Mouse (Mus musculus) C2C12 (cell line): ENCODE results near the gene Kdm2a. TPM values are rescaled to one million over a fixed set of nuclear protein-coding genes. Genes with fewer than 3 reads are reported as not detected.
A peak's percentile ranks its signal among the peaks of the same experiment; 100 is the strongest.

ENCODE experiments used
- H3K27me3 ChIP-seq: one replicate; pipeline ENCODE4 v1.6.1; 2011; ENCODE audit not compliant: control insufficient read depth, insufficient read depth, insufficient read length
- H3K36me3 ChIP-seq: one replicate; pipeline ENCODE4 v1.6.1; 2011; ENCODE audit not compliant: control insufficient read depth, insufficient read depth
- H3K4me3 ChIP-seq: one replicate; pipeline ENCODE4 v1.5.1; 2011; ENCODE audit warnings: mild to moderate bottlenecking, control low read depth; ENCODE audit not compliant: poor library complexity, insufficient read depth, severe bottlenecking
- H3K79me2 ChIP-seq: one replicate; pipeline ENCODE4 v1.6.1; 2011; ENCODE audit not compliant: control insufficient read depth, insufficient read depth
- H3K79me3 ChIP-seq: one replicate; pipeline ENCODE4 v1.6.1; 2011; ENCODE audit warnings: low read depth, control low read depth
- H3ac ChIP-seq: one replicate; pipeline ENCODE3; 2011; ENCODE audit warnings: low read depth; ENCODE audit not compliant: control insufficient read depth, insufficient read length
- CEBPB ChIP-seq: IDR thresholded peaks from one replicate; pipeline ENCODE4 v1.6.1; 2011; ENCODE audit warnings: low read depth, mild to moderate bottlenecking, control low read depth, moderate library complexity
- CTCF ChIP-seq: IDR thresholded peaks from one replicate; pipeline ENCODE4 v1.5.1; 2011; ENCODE audit not compliant: control insufficient read depth, insufficient read depth, insufficient read length
- FOSL1 ChIP-seq: IDR thresholded peaks from one replicate; pipeline ENCODE4 v1.8.0; 2011; ENCODE audit warnings: mild to moderate bottlenecking, low read length; ENCODE audit not compliant: poor library complexity, insufficient read depth, severe bottlenecking
- MAX ChIP-seq: IDR thresholded peaks from one replicate; pipeline ENCODE4 v1.6.1; 2011; ENCODE audit warnings: mild to moderate bottlenecking, control low read depth
- MYOD1 ChIP-seq: IDR thresholded peaks from one replicate; pipeline ENCODE4 v1.6.1; 2011; ENCODE audit warnings: low read depth; ENCODE audit not compliant: control insufficient read depth, insufficient read length
- MYOG ChIP-seq: IDR thresholded peaks from one replicate; pipeline ENCODE4 v1.6.1; 2011; ENCODE audit not compliant: control insufficient read depth, insufficient read length; ENCODE audit errors: extremely low read depth
- USF1 ChIP-seq: IDR thresholded peaks from one replicate; pipeline ENCODE4 v1.6.1; 2011; ENCODE audit warnings: low read depth, mild to moderate bottlenecking, control low read depth, moderate library complexity
- polyA plus RNA-seq: library from polyadenylated mRNA; unstranded; fragments of >200 nt; fragmentation: generic; extraction: Trizol; gene quantifications from one replicate; pipeline ENCODE4 v1.2.1, GENCODE M21; 2012; ENCODE audit warnings: missing spikeins

The Kdm2a gene
- polyA plus RNA-seq, 1 experiment, result 24.0 TPM

- Histone ChIP-seq H3K79me3 (peaks cover 20% of the 10 kb centered on the region), H3ac (no peak overlapping the region), H3K4me3 (no peak overlapping the region), H3K27me3 (no peaks in the 10 kb centered on the region), H3K79me2 (peaks cover 29% of the 10 kb centered on the region), H3K36me3 (peaks cover 2% of the 10 kb centered on the region)
- no peak for TF ChIP-seq FOSL1
- TF ChIP-seq CEBPB, result no peak
- TF ChIP-seq MYOD1, result no peak
- no peak for TF ChIP-seq MYOG
- no peak for TF ChIP-seq USF1
- no peak for TF ChIP-seq CTCF
- TF ChIP-seq MAX, result no peak
Observed at GRCm38 (mm10) chr19:4398959-4399358, 874 bp upstream of the Kdm2a start.

DNA sequence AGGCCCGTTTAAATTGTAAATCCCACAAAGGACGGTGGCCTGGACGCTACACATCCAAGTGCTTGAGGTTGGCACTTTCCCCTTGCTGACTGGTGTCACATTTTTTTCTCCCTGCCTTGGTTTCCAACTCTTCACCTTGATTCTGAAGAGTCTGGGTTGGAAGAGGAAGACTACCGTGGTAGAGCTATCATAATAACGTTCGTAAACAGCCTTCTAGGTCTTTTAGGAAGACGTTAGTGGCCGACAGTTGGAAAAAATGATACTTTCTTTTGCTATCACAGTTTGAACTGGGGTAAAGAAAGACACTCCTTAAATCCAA lies 504 bp upstream of the Kdm2a start:
- peaks cover 33% of the 10 kb centered on the region for H3K79me2 ChIP-seq
- no peak overlapping the region for H3K4me3 ChIP-seq
- H3K36me3 ChIP-seq, result peaks cover 5% of the 10 kb centered on the region
- TF ChIP-seq MYOG, result no peak
- no peak for TF ChIP-seq CTCF
- TF ChIP-seq CEBPB, result no peak
- no peak for TF ChIP-seq FOSL1
- no peak for TF ChIP-seq USF1
- TF ChIP-seq MAX, result no peak
- TF ChIP-seq MYOD1, result no peak
- no peaks in the 10 kb centered on the region for H3K27me3 ChIP-seq
- no peak overlapping the region for H3ac ChIP-seq
- peaks cover 24% of the 10 kb centered on the region for H3K79me3 ChIP-seq

GRCm38 (mm10) chr19:4396998-4397797 lies 887 bp downstream of the Kdm2a start:
- peak overlapping the region; percentile 93 for H3K4me3 ChIP-seq
- peaks cover 17% of the 10 kb centered on the region for H3K36me3 ChIP-seq
- H3K79me3 ChIP-seq, result peaks cover 36% of the 10 kb centered on the region
- TF ChIP-seq MAX (peak; percentile 25), MYOG (no peak)
- no peaks in the 10 kb centered on the region for H3K27me3 ChIP-seq
- peak overlapping the region; percentile 94 for H3ac ChIP-seq
- peaks cover 47% of the 10 kb centered on the region for H3K79me2 ChIP-seq

GRCm38 (mm10) chr19:4396081-4396997 lies 1.7 kb downstream of the Kdm2a start:
- no peak for TF ChIP-seq CTCF
- no peak for TF ChIP-seq MYOD1
- TF ChIP-seq MYOG, result no peak
- no peak for TF ChIP-seq MAX
- Histone ChIP-seq H3ac (peak overlapping the region; percentile 94), H3K4me3 (peak overlapping the region; percentile 93), H3K27me3 (no peaks in the 10 kb centered on the region), H3K79me2 (peaks cover 55% of the 10 kb centered on the region), H3K79me3 (peaks cover 45% of the 10 kb centered on the region), H3K36me3 (peaks cover 21% of the 10 kb centered on the region)

GRCm38 (mm10) chr19:4387276-4387675 lies 10.8 kb downstream of the Kdm2a start:
- Histone ChIP-seq H3K79me3 (peaks cover 55% of the 10 kb centered on the region), H3K36me3 (peaks cover 32% of the 10 kb centered on the region)

GRCm38 (mm10) chr19:4385026-4385425 lies 13.1 kb downstream of the Kdm2a start:
- peaks cover 34% of the 10 kb centered on the region for H3K36me3 ChIP-seq

More at GRCm38 (mm10) chr19:4387276-4387675, 10.8 kb downstream of the Kdm2a start:
- TF ChIP-seq CEBPB, result no peak
- no peak for TF ChIP-seq CTCF
- TF ChIP-seq FOSL1, result no peak
- TF ChIP-seq USF1, result no peak
- no peak for TF ChIP-seq MYOG
- TF ChIP-seq MAX, result no peak
- TF ChIP-seq MYOD1, result no peak
- H3ac ChIP-seq, result no peak overlapping the region
- H3K27me3 ChIP-seq, result no peaks in the 10 kb centered on the region
- H3K4me3 ChIP-seq, result no peak overlapping the region
- H3K79me2 ChIP-seq, result peaks cover 93% of the 10 kb centered on the region

More at GRCm38 (mm10) chr19:4385026-4385425, 13.1 kb downstream of the Kdm2a start:
- H3ac ChIP-seq, result no peak overlapping the region
- no peaks in the 10 kb centered on the region for H3K27me3 ChIP-seq
- TF ChIP-seq CEBPB, result no peak
- no peak for TF ChIP-seq USF1
- no peak for TF ChIP-seq FOSL1
- no peak for TF ChIP-seq MYOD1
- no peak for TF ChIP-seq CTCF
- no peak for TF ChIP-seq MAX
- TF ChIP-seq MYOG, result no peak
- no peak overlapping the region for H3K4me3 ChIP-seq
- peaks cover 93% of the 10 kb centered on the region for H3K79me2 ChIP-seq
- peaks cover 44% of the 10 kb centered on the region for H3K79me3 ChIP-seq
